Mouse (Mus musculus) right cerebral cortex, postnatal 10 days (tissue): ENCODE measurements around the gene Gm5617.
"Not testable (repeated sequence)": the region's sequence is repeated elsewhere in the genome, so short reads cannot be mapped to it uniquely, and the experiment has no call there.

ENCODE experiments used
- DNase-seq, 2 experiments: peaks; one replicate each; pipeline ENCODE4 v3.0.0; 2021; ENCODE audit warnings: low spot score in 2 of 2

Gm5617 gene

DNA sequence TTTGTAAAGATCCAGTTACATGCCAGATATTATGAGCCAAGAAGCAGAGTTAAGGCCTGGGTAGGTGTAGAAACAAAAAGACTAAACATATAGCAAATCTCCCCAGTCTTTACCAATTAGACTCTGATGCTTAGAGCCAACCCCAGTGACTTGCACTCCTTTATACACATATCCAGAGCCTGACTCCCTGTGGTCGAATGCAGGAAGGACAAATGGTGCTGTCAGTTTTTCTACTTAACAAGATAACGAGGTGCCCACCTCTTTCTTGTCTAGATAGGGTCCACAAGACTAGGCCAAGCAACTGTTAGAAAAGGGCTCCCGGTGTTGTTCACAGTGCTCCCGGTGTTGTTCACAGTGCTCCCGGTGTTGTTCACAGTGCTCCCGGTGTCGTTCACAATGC, 6.0 kb downstream of the Gm5617 start:
- no peak for DNase-seq

DNA sequence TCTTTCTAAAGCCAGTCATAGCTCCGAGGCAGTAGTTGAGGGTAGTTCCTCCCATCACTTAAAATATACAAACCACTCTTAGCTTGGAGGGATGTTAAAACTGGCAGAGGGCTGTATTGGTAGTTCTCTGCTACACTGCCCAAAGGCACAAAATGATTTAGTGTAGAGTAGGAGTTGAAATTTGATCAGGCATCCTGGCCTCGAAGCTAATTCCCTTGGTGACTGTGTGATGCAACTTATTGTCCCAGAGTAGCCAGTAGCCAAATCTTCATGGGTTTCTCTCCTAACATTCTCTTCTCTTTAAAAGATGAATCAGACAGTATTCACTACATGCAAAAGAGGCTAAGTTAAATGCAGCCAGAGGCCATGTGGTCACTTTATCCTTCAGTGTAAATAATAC, 7.8 kb downstream of the Gm5617 start:
- no peak for DNase-seq

GRCm38 (mm10) chr9:48504741-48505365, 9.6 kb downstream of the Gm5617 start:
- DNase-seq: peak in 1 of 2 experiments; percentile 57

DNA sequence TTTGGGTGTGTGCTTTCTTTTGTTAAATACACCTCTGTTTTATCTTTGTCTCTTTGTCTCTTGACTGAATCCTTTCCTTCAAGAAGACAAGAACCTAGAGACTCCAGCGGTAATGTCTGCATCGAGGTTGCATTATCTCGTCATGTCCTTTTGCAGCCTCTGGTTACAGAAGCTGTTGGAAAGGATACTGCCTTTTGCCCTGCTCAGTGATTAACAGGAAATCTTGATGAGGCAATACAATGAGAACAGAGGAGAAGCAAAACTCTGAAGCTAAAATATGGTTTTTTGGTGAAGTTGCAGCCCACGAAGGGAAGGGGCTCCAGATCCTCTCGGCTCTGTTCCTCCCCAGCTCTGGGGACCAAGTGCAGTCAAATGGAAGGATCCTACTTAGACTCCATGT, 14.9 kb downstream of the Gm5617 start:
- DNase-seq: no peak

GRCm38 (mm10) chr9:48515332-48515731, 20.1 kb downstream of the Gm5617 start:
- no peak for DNase-seq

GRCm38 (mm10) chr9:48516615-48517371, 21.6 kb downstream of the Gm5617 start:
- DNase-seq: no peak

DNA sequence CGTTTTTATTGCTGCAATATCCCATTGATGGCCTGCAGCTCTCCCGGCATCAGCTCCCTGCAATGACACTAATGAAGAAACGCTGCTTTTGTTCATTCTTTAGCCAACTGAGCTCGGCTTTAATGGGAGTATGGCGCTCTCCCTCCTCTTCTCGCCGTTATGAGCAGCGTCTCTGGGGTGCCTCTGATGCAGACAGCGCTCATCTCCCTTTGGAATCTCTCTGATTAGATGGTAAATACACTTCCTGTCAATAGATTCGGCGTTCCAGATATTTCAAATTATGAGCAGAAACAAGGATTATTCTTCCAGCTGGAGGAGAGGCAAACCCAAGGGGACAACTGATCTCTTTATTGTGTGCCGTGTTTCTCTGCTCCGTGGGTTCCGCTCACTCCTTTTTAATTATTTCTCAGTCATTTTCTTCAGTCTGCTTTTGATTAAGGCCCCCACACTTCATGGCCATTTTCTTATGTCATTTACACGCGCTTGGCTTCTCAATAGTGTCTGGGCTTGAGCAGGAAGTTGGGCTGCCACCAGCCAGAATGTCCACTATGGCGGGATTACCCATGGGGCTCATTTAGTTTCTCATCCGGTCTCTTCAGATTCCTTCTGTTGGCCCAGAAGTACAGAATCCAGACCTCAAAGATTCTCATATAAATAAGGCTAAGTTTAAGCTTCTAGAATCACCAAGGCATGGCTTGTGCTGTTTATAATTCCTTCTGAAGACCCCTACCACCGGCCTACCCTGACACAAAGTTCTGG, 22.3 kb downstream of the Gm5617 start:
- DNase-seq: no peak

GRCm38 (mm10) chr9:48520405-48520804, 25.2 kb downstream of the Gm5617 start:
- not testable (repeated sequence) for DNase-seq

DNA sequence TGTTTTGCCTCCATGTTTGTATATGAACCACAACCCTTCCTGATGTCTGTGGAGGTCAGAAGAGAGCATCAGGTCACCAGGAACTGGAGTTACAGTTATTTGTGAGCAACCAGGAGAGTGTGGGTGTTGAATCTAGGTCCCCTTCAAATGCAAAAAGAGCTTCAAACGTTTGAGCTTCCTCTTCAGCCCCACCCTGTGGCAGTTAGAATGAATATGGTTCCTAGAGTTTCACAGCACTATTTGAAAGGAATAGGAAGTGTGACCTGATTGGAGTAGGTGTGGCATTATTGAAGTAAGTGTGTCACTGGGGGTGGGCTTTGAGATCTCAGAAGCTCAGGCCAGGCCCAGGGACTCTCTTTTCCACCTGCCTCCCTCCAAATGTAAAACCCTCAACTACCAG, 30.3 kb downstream of the Gm5617 start:
- DNase-seq: no peak

- DNase-seq: no peak
These were observed 31.3 kb downstream of the Gm5617 start for GRCm38 (mm10) chr9:48526520-48526919.

GRCm38 (mm10) chr9:48531294-48531693, 36.1 kb downstream of the Gm5617 start:
- DNase-seq: no peak

DNA sequence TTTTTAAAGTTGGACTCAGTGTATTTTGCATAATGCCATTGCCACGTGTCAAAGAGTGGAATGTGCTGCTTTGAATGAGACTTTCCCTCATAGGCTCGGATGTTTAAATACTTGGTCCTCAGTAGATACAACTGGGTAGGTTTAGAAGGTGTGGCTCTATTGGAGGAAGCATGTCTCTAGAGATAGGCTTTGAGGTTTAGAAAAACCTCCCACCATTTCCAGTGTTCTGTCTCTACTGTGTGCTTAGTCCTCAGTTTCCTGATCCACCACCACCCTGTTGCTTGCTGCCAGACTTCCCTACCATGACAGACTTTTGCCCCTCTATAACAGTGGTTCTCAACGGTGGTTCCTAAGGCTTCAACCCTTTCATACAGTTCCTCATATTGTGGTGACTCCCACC, 37.0 kb downstream of the Gm5617 start:
- no peak for DNase-seq

DNA sequence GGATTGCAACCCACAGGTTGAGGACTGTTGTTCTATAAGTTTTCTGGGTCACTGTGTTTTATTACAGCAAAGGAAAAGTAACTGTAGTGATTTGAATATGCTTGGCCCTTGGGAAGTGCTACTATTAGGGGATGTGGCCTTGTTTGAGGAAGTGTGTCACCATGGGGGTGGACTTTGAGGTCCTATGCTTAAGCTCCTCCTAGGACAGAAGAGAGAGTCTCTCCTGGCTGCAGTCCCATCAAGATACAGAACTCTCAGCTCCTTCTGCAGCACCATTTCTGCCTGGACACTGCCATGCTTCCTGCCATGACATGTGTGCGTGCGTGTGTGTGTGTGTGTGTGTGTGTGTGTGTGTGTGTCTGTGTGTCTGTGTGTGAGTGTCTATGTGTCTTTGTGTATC, 37.5 kb downstream of the Gm5617 start:
- DNase-seq: no peak

DNA sequence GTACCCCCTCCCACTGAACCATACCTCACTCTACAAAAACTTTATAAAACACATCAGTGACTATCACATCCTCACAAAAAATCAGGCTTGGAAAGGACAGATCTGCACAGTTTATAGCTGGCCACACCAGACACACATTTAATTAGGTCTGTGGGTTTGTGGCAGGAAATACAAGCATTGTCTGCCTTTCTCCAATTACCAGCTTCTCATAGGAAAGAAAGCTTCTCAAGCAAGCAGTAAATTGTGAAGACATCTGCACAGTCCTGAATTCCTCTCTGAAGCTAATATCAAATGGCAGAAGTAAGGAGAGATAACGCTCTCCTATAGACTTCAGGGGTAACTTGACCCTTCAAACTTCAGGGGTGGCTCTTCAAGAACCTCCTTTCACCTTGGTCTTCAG, 41.2 kb downstream of the Gm5617 start:
- no peak for DNase-seq

DNA sequence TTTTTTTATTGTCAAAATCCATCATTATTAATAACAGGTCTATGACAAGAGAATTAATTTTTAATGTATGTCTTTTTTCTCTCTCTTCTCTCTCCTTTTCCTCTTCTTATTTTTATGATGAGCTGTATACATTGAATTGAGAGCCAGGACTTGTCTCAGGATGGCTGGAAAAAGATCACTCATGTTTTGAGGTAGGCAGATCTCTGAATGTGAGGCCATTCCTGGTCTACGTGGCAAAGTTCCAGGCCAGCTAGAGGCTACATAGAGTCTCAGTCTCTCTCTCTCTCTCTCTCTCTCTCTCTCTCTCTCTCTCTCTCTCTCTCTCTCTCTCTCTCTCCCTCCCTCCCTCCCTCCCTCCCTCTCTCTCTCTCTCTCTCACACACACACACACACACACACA, 42.4 kb downstream of the Gm5617 start:
- not testable (repeated sequence) for DNase-seq

- DNase-seq: peak in 1 of 2 experiments; percentile 25
These were observed 42.9 kb downstream of the Gm5617 start for GRCm38 (mm10) chr9:48538044-48538645.

DNA sequence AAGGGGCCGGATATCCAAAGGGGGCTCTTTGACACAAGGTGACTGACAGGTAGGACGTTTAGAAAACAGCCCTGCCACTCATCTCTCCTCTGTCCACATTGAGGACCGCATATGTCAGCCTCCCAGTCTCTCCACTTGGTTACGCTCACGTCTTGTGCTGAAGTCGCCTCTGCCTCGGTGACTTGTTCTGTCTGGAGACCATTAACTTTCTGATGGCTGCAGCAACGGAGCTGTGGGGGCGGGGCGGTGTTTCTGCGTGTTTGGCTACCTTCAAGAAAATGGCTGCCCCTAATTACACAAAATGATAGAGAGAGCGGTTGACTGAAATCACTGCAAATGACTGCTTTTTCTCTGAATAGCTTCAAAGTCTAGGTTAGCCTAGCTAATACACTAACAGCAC, 43.4 kb downstream of the Gm5617 start:
- peak; percentile 47 to 59 for DNase-seq
